Mouse (Mus musculus): ENCODE data around the gene Cyp2j9.

GRCm38 (mm10) chr4:96569442-96569841, 21.9 kb downstream of the Cyp2j9 start:
- TF ChIP-seq CTCF (IDR thresholded peaks at IDR 0.05) (no peak), EP300 (IDR thresholded peaks at IDR 0.05; ENCODE audit: insufficient read depth, low read depth, low read length) (no peak)
